Mouse (Mus musculus) left cerebral cortex, adult 11 months (tissue): ENCODE data around the gene Kpna6.

Experiments
- DNase-seq: peaks from one replicate; pipeline ENCODE4 v3.0.0; 2022; ENCODE audit warnings: low spot score

Gene Kpna6

DNA sequence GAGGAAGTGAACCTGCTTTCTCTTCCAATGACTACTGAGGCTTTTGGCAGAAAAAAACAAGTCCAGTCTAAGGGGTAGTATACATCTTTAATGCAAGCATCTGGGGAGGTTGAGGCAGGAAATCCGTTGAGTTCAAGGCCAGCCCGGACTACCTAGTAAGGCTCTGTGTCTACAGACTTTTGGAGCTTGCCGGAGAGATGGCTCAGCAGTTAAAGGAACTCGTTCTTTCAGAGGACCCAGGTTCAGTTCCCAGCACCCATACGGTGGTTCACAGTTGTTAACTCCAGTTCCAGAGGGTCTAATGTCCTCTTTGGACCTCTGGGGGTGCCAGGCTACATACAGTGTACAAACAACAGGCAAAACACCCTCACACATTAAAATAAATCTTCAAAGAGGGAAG is 54.5 kb downstream of the Kpna6 start:
- DNase-seq: no peak

DNA sequence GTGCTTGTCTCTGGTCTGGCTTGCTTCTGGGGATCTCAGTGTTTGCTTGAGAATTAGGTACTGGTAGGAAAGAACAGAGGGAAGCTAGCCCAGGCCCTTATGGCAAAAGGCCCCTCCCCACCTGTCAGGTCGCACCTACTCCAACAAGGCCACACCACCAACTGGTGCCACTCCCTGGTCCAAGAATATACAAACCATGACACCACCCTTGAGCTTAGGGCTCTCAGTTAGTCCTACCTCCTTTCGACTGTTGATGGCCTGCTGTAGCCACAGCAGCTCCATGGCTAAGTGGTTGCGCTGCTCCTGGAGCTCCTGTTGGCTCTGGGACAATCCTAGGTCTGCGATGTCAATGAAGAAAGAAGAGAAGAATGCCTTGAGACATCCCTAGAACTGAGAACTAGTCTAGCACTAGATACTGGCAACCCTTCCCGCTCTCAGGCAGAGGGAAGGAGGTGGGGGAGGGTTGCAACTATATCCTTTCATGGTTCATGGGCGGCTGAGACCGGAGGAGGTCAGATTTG is 55.4 kb downstream of the Kpna6 start:
- DNase-seq: no peak

DNA sequence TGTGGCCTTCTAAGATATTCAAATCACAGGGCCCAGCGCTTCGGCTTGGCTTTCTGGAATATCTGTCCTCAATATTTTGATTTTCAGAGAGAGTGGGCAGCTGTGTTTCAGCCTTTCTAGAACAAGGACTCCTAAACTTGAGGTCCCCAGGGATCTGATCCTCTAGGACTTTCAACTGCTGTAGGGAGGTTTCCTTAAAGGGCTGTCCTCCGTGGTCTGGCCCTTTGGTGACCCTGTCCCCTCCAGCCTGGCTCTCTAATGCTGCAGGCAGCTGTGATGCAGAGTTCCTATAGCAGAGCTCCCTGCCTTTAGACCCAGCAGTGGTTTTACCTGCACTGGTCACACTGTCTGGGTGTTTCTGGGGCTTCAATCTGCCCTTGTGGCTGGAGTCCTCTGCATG is 55.9 kb downstream of the Kpna6 start:
- no peak for DNase-seq

DNA sequence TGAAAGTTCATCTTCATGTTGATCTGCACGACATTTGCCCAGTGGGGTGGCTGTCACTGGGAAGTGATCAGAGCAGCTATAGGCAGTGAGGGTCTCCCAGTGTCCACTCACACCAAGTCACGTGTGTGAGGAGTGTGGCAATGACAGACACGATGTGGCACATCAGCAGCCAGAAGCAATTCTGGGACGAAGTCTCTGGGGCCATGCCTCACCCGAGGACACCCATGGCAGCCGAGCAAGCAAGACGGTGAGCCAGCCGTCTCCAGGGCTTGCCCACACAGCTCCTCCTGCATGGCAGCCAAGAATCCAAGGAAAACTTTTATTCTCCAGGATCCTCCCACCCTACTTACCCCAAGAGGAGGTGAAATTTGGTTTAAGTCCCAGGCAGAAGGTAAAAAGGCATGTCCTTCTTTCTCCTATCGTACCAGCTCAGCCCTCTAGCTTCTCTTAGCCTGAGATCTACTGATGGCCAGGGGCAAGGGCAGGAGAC is 56.7 kb downstream of the Kpna6 start:
- no peak for DNase-seq

DNA sequence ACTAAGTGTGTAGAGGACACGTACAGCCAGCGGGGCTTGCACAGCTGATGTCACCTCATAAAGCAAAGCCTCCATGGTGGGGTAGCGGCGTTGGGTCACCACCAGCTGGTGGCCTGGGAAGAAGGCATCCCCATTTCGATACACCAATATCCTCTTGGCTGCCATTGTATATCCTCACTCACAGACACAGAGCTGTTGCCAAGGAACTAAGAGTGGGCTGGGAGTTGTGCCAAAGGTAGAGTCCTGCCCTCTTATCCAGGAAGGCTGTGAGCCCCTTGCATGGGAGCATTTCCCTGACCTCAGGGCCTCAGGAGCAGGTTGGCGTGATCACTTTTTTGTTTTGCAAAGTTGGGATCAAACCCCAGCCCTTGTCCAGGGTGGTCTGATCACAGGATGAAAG is 58.5 kb downstream of the Kpna6 start, which contains the start of gene Dcdc2b:
Dcdc2b (minus strand) TSS at position 165 of the 400 bp plus-strand sequence.
- no peak for DNase-seq

DNA sequence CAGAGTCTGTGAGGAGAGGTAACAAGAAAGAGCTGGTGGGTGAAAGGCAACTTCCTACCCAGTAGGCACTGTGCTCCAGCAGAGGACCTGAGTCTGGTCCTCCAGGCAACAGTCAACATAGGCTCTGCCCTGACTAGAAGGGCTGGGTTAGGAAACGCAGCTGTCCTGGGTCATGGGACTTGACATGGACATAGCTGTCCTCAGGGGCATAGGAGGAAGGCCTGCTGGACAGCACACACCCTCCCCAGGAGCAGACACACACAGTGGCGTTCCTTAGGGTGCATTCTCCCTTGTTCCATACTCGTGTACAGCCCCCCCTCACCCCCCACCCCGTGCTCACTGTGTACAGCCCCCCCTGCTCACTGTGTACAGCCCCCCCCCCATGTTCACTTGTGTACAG is 62.1 kb downstream of the Kpna6 start:
- no peak for DNase-seq

DNA sequence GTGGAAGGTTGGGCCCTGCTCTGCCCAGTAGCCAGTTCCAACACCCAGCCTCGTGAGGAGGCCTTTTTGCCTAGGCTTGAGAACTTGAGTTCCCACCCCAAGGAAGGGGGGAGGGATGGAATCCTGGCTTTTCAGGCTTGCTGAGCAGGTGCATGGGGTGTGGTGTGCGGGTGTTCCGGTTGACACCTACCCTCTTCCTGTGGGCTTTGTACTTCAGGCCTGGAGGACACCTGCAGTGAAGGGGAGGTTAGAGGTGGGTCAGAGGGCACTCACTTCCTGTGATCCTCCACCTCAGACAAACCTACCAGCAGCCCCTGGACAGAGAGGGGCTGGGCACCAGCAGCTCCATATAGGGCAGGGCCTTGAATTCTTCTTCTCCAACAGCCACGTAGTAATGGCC is 62.5 kb downstream of the Kpna6 start:
- DNase-seq: no peak

DNA sequence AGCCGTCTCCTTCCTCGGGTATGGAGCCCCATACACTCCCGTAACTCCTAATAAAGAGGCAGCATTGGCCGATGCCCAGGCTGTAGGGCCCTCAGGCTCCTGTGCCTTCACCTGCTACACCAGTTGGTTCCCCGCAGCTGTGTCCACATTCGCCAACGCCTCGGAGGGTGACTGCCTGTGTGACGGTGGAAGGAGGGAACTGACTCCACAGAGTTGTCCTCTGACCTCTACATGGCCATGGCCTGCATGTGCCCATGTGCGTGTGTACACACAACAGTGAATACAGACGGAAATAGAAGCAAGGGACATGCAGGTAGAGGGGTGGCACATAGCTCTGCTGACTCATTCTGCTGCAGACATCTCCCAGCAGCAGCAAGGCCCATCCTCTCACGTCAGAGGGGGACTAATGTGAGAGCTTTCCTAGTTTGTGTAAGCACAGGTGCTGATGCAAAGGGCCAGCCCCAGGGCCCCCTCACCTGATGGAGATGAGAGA is 63.4 kb downstream of the Kpna6 start:
- DNase-seq: no peak

DNA sequence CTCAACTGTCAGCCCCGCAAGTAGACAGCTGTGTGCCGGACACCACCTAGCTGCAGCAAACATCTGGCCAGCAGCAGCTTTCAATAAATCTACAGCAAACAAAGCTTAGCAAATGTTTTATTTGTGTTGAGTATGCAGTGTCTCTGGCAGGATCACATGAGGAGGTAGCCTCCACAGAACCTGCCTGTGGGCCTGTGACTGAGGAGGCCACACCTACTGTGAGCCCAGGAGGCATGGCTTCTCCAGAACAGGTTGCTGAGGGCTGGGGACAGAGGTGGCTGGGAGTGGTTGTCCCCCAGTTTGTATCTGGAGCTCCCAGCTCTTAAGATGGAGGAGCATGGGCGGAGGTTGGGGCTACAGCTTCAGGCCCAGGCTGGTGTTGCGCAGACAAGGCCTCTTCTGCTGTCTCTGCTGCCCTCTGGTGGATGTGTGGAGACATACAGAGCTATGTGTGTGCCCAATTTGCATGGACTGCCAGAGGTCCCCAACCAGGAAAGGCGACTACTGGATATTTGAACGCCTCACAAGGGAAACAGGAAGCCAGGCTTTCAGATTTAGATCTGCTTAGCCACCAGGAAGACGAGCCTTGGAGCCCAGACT is 64.0 kb downstream of the Kpna6 start:
- DNase-seq: peak; percentile 64

DNA sequence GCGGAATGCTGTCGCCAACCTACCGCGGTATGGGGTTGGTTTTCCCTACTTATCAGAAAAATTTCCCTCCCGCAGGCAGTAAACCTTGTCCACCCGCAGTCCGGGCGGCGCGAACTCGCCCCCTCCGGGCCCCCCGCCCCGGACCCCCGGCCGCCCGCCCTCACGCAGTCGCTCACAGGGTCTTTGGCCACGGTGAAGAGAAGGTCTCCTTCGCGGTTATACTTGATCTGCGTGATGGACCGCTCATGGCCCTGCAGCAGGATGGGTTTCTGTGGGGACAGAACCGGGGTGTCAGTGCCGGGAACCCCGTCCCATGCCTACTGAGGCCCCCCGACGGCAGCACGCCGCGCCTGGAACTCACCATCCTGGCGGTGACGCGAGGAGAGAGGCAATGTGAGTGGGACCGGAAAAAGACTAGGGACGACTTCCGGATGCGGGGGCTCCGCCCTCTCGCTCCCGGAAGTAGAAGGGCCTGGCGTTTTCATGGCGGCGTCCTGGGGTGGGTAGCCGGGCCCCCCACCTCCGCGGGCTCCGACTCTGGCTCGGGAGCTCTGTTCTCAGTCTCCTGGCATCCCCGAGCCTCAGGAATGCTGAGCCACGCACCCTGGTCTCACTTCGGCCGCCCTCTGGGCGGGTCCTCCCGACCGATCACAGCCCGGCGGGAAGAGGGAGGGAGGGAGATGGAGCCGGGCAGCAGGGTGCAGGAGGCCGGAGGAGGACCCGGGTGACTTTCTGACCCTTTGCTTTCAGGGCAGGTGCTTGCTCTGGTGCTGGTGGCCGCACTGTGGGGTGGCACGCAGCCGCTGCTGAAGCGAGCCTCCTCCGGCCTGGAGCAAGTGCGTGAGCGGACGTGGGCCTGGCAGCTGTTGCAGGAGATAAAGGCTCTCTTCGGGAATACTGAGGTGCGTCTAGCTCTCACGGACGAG is 72.1 kb downstream of the Kpna6 start, which contains the start of the genes Eif3i and Tmem234:
Eif3i (minus strand) TSS at position 416 of the 926 bp plus-strand sequence.
Tmem234 (plus strand) TSS at position 436 of the 926 bp plus-strand sequence.
- DNase-seq: no peak
